13 mouse cellular contexts compared by ENCODE assay signal in genomic region chr15:91671987-91672386, GRCm38 (mm10). TPM values are rescaled to one million over a fixed set of nuclear protein-coding genes. Genes with fewer than 3 reads are reported as not detected.
DNase-seq lines count a peak whose midpoint lies in the region; ATAC-seq and TF ChIP-seq lines count a peak whose summit lies in the region.
"Had no signal": no experiment of that assay in that cellular context is flagged by ENCODE, and none has a peak within 500 bp of the region (broad histone marks: within the 10 kb centered on the region; RNA-seq: fewer than 3 reads in every experiment).

No protein-coding gene starts in this region.

- TF ChIP-seq CTCF in heart, adult 2 months (IDR thresholded peaks at IDR 0.05): no peak
- no peak for TF ChIP-seq CTCF in liver, adult 2 months (IDR thresholded peaks at IDR 0.05; ENCODE audit: low read depth, low read length)
- no peak for TF ChIP-seq CTCF in kidney, adult 2 months (conservative IDR thresholded peaks at IDR 0.05; ENCODE audit: insufficient read depth, insufficient read length, low read depth, low read length)

- peaks cover 11% of the 10 kb centered on the region for H3K36me3 ChIP-seq in heart, adult 2 months (ENCODE audit: control insufficient read depth, insufficient read depth, low read length)
- H3K36me3 ChIP-seq in liver, adult 2 months (ENCODE audit: control insufficient read depth, insufficient read depth, low read length): no peaks in the 10 kb centered on the region
- H3K36me3 ChIP-seq in liver, embryonic 11.5 days (ENCODE audit: control insufficient read depth, insufficient read depth, low read length): no peaks in the 10 kb centered on the region
- no peaks in the 10 kb centered on the region for H3K36me3 ChIP-seq in kidney, adult 2 months (ENCODE audit: control insufficient read depth, insufficient read depth, low read length)
- H3K36me3 ChIP-seq: forebrain, embryonic 12.5 days; limb, embryonic 15.5 days had no signal

- ATAC-seq in liver, embryonic 11.5 days (replicated peaks; ENCODE audit: low FRiP score): no peak

- H3K9me3 ChIP-seq in liver, embryonic 11.5 days (ENCODE audit: control insufficient read depth, low read length): no peaks in the 10 kb centered on the region
- H3K9me3 ChIP-seq: forebrain, embryonic 12.5 days; limb, embryonic 15.5 days had no signal

- no peak for DNase-seq in heart, adult 2 months
- DNase-seq in heart, adult 9 months (ENCODE audit: low spot score in 2 of 2): no peak
- DNase-seq in liver, adult 2 months (ENCODE audit: extremely low read depth, low read depth, low spot score): peak; percentile 17
- no peak for DNase-seq in liver, embryonic 11.5 days (ENCODE audit: low spot score)
- DNase-seq in kidney, adult 2 months: peak; percentile 62
- peak; percentile 35 to 53 for DNase-seq in kidney, postnatal 36 days
- no peak for DNase-seq in adipocyte (ENCODE audit: low spot score)
- DNase-seq: adrenal gland, postnatal 36 days; embryo, embryonic 11 days; layer of hippocampus, postnatal 36 days had no signal

- peaks cover 3% of the 10 kb centered on the region for H3K4me1 ChIP-seq in heart, adult 2 months (ENCODE audit: control insufficient read depth, insufficient read depth, low read length)
- peaks cover 10% of the 10 kb centered on the region; the same call in 1 of the 2 replicates for H3K4me1 ChIP-seq in liver, adult 2 months (ENCODE audit: control insufficient read depth, insufficient read depth, low read length)
- no peaks in the 10 kb centered on the region for H3K4me1 ChIP-seq in liver, embryonic 11.5 days (replicated peaks; ENCODE audit: control insufficient read depth, insufficient read depth, low read length)
- peaks cover 15% of the 10 kb centered on the region for H3K4me1 ChIP-seq in kidney, adult 2 months (ENCODE audit: control insufficient read depth, insufficient read depth, low read length)

- no peak for TF ChIP-seq POLR2A in heart, adult 2 months (IDR thresholded peaks at IDR 0.05; ENCODE audit: insufficient read depth, low read depth, low read length)
- no peak for TF ChIP-seq POLR2A in liver, adult 2 months (IDR thresholded peaks at IDR 0.05; ENCODE audit: extremely low read depth, insufficient read depth, low read length)
- TF ChIP-seq POLR2A in kidney, adult 2 months (IDR thresholded peaks at IDR 0.05; ENCODE audit: low read depth, low read length): no peak

- peak overlapping the region; percentile 93 for H3K27ac ChIP-seq in heart, adult 2 months
- H3K27ac ChIP-seq in liver, adult 2 months (replicated peaks; ENCODE audit: insufficient read depth, low read depth, low read length): no peak overlapping the region
- no peak overlapping the region for H3K27ac ChIP-seq in liver, embryonic 11.5 days (ENCODE audit: low read depth, low read length)
- H3K27ac ChIP-seq in kidney, adult 2 months (ENCODE audit: insufficient read depth, low read depth, low read length): peak overlapping the region; percentile 99

- no peak overlapping the region for H3K9ac ChIP-seq in heart, adult 2 months (ENCODE audit: low read depth, low read length)
- H3K9ac ChIP-seq in liver, adult 2 months (ENCODE audit: low read depth, low read length): no peak overlapping the region
- H3K9ac ChIP-seq in liver, embryonic 11.5 days (ENCODE audit: low read depth, low read length): no peak overlapping the region

- intact Hi-C loops in heart, adult 2 months (cut with DNase I): loop anchor here (2.0 to 5.0 kb wide), 2 partner anchors 61 to 100 kb away; partner anchors contain the start of gene Slc2a13

- TF ChIP-seq EP300 in heart, adult 2 months (IDR thresholded peaks at IDR 0.05; ENCODE audit: insufficient read depth, low read depth, low read length): no peak

- H3K4me2 ChIP-seq in liver, embryonic 11.5 days: no peak overlapping the region

- no peaks in the 10 kb centered on the region for H3K27me3 ChIP-seq in heart, adult 2 months (ENCODE audit: control insufficient read depth, insufficient read depth, low read length)
- H3K27me3 ChIP-seq in liver, adult 2 months (ENCODE audit: control insufficient read depth, insufficient read depth, low read length): no peaks in the 10 kb centered on the region
- H3K27me3 ChIP-seq in liver, embryonic 11.5 days (replicated peaks; ENCODE audit: control insufficient read depth, insufficient read depth, low read length): no peaks in the 10 kb centered on the region
- H3K27me3 ChIP-seq in kidney, adult 2 months (replicated peaks; ENCODE audit: control insufficient read depth, insufficient read depth, low read length): no peaks in the 10 kb centered on the region
- H3K27me3 ChIP-seq: forebrain, embryonic 12.5 days; limb, embryonic 15.5 days had no signal

- H3K79me2 ChIP-seq in heart, adult 2 months (replicated peaks; ENCODE audit: control insufficient read depth, insufficient read depth, low read length): no peaks in the 10 kb centered on the region; the same call in 1 of the 2 replicates
- H3K79me2 ChIP-seq in liver, adult 2 months (ENCODE audit: control insufficient read depth, insufficient read depth, low read length): no peaks in the 10 kb centered on the region

- 46% methylated on average over 5 of the region's 5 CpGs for WGBS in heart, adult 2 months
- 59% methylated on average over 5 of the region's 5 CpGs for WGBS in liver, adult 2 months
- WGBS in liver, embryonic 11.5 days: 55% methylated on average over 5 of the region's 5 CpGs
- WGBS in kidney, adult 2 months: 25% methylated on average over 5 of the region's 5 CpGs

- H3K4me3 ChIP-seq in heart, adult 2 months: no peak overlapping the region
- no peak overlapping the region for H3K4me3 ChIP-seq in liver, adult 2 months (ENCODE audit: insufficient read depth, low read depth, low read length)
- H3K4me3 ChIP-seq in liver, embryonic 11.5 days (ENCODE audit: low read depth, low read length): no peak overlapping the region
- peak overlapping the region; percentile 90 for H3K4me3 ChIP-seq in kidney, adult 2 months (ENCODE audit: insufficient read depth, low read depth, low read length)

RNA-seq across cellular contexts. Expression of gene Lrrk2, which starts 1.0 kb away (rescaled TPM):
- total RNA-seq in heart, adult 2 months (2021): 10 to 100 TPM; 10.6 to 12.2 TPM
- polyA plus RNA-seq in heart, adult 2 months (2012; rRNA removed): 3.0 and 5.9 TPM in 2 replicates
- 3.4 and 5.6 TPM in 2 replicates for total RNA-seq in liver, adult 2 months (2014; rRNA removed)
- 0.29 and 0.44 TPM in 2 replicates for polyA plus RNA-seq in liver, adult 2 months (2012; rRNA removed)
- 1.9 and 2.2 TPM in 2 replicates for polyA plus RNA-seq in liver, embryonic 11.5 days (2014; fragmentation: Nextera tagmentation; extraction: Ambion mirVana)
- 17.7 and 18.2 TPM in 2 replicates for polyA plus RNA-seq in kidney, adult 2 months (2012; rRNA removed)
- total RNA-seq: MEL had no signal

Comparison
In these comparisons a context has a peak if more than half of its experiments do, and no peak if none do; other contexts are left out.
1. DNase-seq: peak in liver, adult 2 months (single experiment), kidney, adult 2 months (single experiment) and kidney, postnatal 36 days (2 of 2); none in heart, adult 2 months (0 of 2), heart, adult 9 months (0 of 2), liver, embryonic 11.5 days (single experiment) and adipocyte (single experiment).
2. H3K27ac ChIP-seq: peak in heart, adult 2 months (single experiment) and kidney, adult 2 months (single experiment); none in liver, adult 2 months (single experiment) and liver, embryonic 11.5 days (single experiment).